Mouse (Mus musculus) spleen, adult 12 weeks (tissue): Measurements from ENCODE around the gene Ankrd36.
A peak's percentile ranks its signal among the peaks of the same experiment; 100 is the strongest.
"Not testable (repeated sequence)": the region's sequence is repeated elsewhere in the genome, so short reads cannot be mapped to it uniquely, and the experiment has no call there.

Source experiments
- DNase-seq: peaks from one replicate; pipeline ENCODE4 v3.0.0; 2022; ENCODE audit warnings: low spot score

Ankrd36 gene

GRCm38 (mm10) chr11:5546693-5547092 is 22.8 kb upstream of the Ankrd36 start:
- DNase-seq = no peak

- no peak for DNase-seq
Observed at GRCm38 (mm10) chr11:5551430-5551829, 18.1 kb upstream of the Ankrd36 start.

GRCm38 (mm10) chr11:5551931-5552330 is 17.6 kb upstream of the Ankrd36 start:
- DNase-seq = no peak

GRCm38 (mm10) chr11:5560273-5560672 is 9.2 kb upstream of the Ankrd36 start:
- no peak for DNase-seq

- DNase-seq = no peak
Observed at GRCm38 (mm10) chr11:5562625-5563268, 6.7 kb upstream of the Ankrd36 start.

- no peak for DNase-seq
Observed at GRCm38 (mm10) chr11:5563898-5564297, 5.6 kb upstream of the Ankrd36 start.

- no peak for DNase-seq
Observed at GRCm38 (mm10) chr11:5565596-5565995, 3.9 kb upstream of the Ankrd36 start.

- DNase-seq = no peak
Observed at GRCm38 (mm10) chr11:5566506-5566905, 3.0 kb upstream of the Ankrd36 start.

GRCm38 (mm10) chr11:5567654-5568053 is 1.8 kb upstream of the Ankrd36 start:
- DNase-seq = no peak

GRCm38 (mm10) chr11:5568082-5568481 is 1.4 kb upstream of the Ankrd36 start:
- DNase-seq = no peak

GRCm38 (mm10) chr11:5571856-5572255 is 2.4 kb downstream of the Ankrd36 start:
- no peak for DNase-seq

GRCm38 (mm10) chr11:5573821-5574220 is 4.3 kb downstream of the Ankrd36 start:
- DNase-seq = no peak

GRCm38 (mm10) chr11:5575046-5575445 is 5.6 kb downstream of the Ankrd36 start:
- DNase-seq = no peak

GRCm38 (mm10) chr11:5592336-5592735 is 22.9 kb downstream of the Ankrd36 start:
- no peak for DNase-seq

GRCm38 (mm10) chr11:5595381-5595791 is 25.9 kb downstream of the Ankrd36 start:
- DNase-seq = no peak

GRCm38 (mm10) chr11:5595792-5596191 is 26.3 kb downstream of the Ankrd36 start:
- no peak for DNase-seq

- DNase-seq = no peak
Observed at GRCm38 (mm10) chr11:5596756-5597155, 27.3 kb downstream of the Ankrd36 start.

GRCm38 (mm10) chr11:5605421-5605820 is 35.9 kb downstream of the Ankrd36 start:
- no peak for DNase-seq

GRCm38 (mm10) chr11:5611918-5612317 is 42.4 kb downstream of the Ankrd36 start:
- DNase-seq = not testable (repeated sequence)

- no peak for DNase-seq
Observed at GRCm38 (mm10) chr11:5614453-5614852, 45.0 kb downstream of the Ankrd36 start.

GRCm38 (mm10) chr11:5625101-5625500 is 55.6 kb downstream of the Ankrd36 start:
- DNase-seq = no peak

- peak; percentile 71 for DNase-seq
Observed at GRCm38 (mm10) chr11:5629033-5629432, 59.5 kb downstream of the Ankrd36 start.

GRCm38 (mm10) chr11:5643085-5643484 is 73.6 kb downstream of the Ankrd36 start:
- DNase-seq = no peak

- no peak for DNase-seq
Observed at GRCm38 (mm10) chr11:5650321-5650720, 80.8 kb downstream of the Ankrd36 start.
